Mouse (Mus musculus): Measurements from ENCODE around the gene Ptpn11. TPM values are rescaled to one million over a fixed set of nuclear protein-coding genes. Genes with fewer than 3 reads are reported as not detected.
A peak's percentile ranks its signal among the peaks of the same experiment; 100 is the strongest.

Ptpn11 gene
- polyA plus RNA-seq, 1 experiment: 6.9 TPM

DNA sequence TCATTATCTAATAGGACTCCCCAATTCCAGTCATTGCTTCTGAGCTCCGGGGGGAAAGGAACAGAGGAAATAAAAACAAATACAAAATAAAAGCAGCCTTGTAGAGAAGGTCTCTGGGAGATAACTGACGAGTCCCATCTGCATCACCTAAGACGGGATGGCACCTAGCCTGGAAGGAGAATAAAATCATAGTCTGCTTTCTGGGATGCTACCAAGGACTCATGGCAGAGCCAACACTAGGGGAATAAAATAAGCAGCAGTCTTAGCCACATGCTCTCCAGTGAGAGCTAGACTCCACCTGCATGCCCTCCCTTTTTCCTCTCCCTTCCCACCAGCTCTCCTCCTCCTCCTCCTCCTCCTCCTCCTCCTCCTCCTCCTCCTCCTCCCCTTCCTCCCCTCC lies 74.3 kb downstream of the Ptpn11 start:
- TF ChIP-seq POLR2A (IDR thresholded peaks at IDR 0.05; ENCODE audit: control insufficient read depth, low read depth, low read length): no peak
- TF ChIP-seq CTCF (IDR thresholded peaks at IDR 0.05; ENCODE audit: control insufficient read depth, insufficient read depth, insufficient replicate concordance, low read depth, low read length): no peak
- Histone ChIP-seq H3K27ac (ENCODE audit: control insufficient read depth, insufficient read depth, low read depth, low read length) (no peak overlapping the region), H3K4me1 (ENCODE audit: control insufficient read depth, insufficient read depth, low read length) (peaks cover 8% of the 10 kb centered on the region), H3K4me3 (ENCODE audit: control insufficient read depth, low read depth, low read length) (no peak overlapping the region), H3K36me3 (ENCODE audit: control insufficient read depth, insufficient read depth, low read length) (no peaks in the 10 kb centered on the region), H3K27me3 (ENCODE audit: control insufficient read depth, insufficient read depth, low read length) (no peaks in the 10 kb centered on the region)

DNA sequence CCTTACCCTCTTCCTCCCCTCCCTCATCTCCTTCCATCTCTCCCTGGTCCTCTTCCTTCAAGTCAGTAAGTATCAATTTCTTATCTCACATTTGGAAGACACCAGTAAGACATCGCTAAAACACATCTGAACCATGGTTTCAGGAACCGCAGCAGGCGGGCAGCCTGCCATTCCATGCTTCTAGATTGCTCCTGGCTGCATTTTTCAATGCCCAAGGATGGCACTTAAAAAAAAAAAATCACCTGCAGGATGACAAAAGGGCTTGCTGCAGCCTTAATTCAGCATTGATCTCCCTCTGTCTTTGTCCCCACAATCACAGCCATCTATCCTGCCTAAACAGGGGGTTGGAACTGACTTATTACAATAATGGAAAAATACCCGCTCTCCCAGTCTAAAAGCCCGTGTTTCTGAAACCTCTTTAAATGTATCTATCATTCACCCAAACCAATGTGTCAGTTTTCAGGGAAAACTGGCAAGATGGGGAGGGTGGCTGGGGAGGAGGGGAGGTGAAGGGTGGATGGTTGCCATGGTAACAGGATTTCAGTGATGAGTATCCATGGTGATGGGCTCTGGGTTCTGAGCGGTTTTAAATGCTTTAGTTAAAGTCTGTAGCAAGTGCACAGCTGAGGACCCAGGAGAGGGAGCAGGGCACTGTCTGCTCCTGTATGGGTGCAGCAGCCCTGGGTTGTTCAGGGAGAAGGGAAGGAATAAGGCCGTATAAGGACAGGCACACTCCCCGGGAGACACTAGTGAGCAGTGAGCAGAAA lies 75.6 kb downstream of the Ptpn11 start:
- H3K27ac ChIP-seq (ENCODE audit: control insufficient read depth, insufficient read depth, low read depth, low read length): no peak overlapping the region

GRCm38 (mm10) chr5:121114151-121114550 lies 77.0 kb downstream of the Ptpn11 start:
- Histone ChIP-seq H3K27ac (ENCODE audit: control insufficient read depth, insufficient read depth, low read depth, low read length) (no peak overlapping the region), H3K4me1 (ENCODE audit: control insufficient read depth, insufficient read depth, low read length) (peaks cover 11% of the 10 kb centered on the region), H3K4me3 (ENCODE audit: control insufficient read depth, low read depth, low read length) (no peak overlapping the region), H3K27me3 (ENCODE audit: control insufficient read depth, insufficient read depth, low read length) (no peaks in the 10 kb centered on the region), H3K36me3 (ENCODE audit: control insufficient read depth, insufficient read depth, low read length) (no peaks in the 10 kb centered on the region)
- no peak for TF ChIP-seq POLR2A (IDR thresholded peaks at IDR 0.05; ENCODE audit: control insufficient read depth, low read depth, low read length)
- no peak for TF ChIP-seq CTCF (IDR thresholded peaks at IDR 0.05; ENCODE audit: control insufficient read depth, insufficient read depth, insufficient replicate concordance, low read depth, low read length)

More for the DNA sequence above, 75.6 kb downstream of the Ptpn11 start:
- Histone ChIP-seq H3K27me3 (ENCODE audit: control insufficient read depth, insufficient read depth, low read length) (no peaks in the 10 kb centered on the region), H3K4me3 (ENCODE audit: control insufficient read depth, low read depth, low read length) (no peak overlapping the region), H3K36me3 (ENCODE audit: control insufficient read depth, insufficient read depth, low read length) (no peaks in the 10 kb centered on the region), H3K4me1 (ENCODE audit: control insufficient read depth, insufficient read depth, low read length) (peaks cover 11% of the 10 kb centered on the region)
- no peak for TF ChIP-seq CTCF (IDR thresholded peaks at IDR 0.05; ENCODE audit: control insufficient read depth, insufficient read depth, insufficient replicate concordance, low read depth, low read length)
- no peak for TF ChIP-seq POLR2A (IDR thresholded peaks at IDR 0.05; ENCODE audit: control insufficient read depth, low read depth, low read length)

DNA sequence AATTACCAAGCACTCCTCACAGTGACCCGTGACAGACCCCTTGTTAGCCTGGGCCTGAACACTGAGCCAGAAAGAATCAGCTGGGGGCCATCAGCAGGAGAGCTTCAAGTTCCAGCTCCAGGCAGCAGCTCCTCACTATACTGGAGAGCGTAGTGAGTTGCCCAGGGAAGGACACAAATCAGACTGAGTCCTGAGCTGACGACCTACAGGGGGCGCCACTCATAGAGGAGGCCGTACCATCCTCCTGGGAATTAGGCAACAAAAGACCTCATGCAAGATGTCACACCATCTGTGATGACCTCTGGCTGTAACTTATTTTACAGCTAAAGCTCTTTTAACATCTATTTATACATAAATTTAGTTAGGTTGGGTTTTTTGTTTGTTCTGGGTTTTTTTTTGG lies 78.8 kb downstream of the Ptpn11 start:
- H3K36me3 ChIP-seq (ENCODE audit: control insufficient read depth, insufficient read depth, low read length): no peaks in the 10 kb centered on the region
- H3K4me3 ChIP-seq (ENCODE audit: control insufficient read depth, low read depth, low read length): no peak overlapping the region
- H3K4me1 ChIP-seq (ENCODE audit: control insufficient read depth, insufficient read depth, low read length): peaks cover 11% of the 10 kb centered on the region
- no peak overlapping the region for H3K27ac ChIP-seq (ENCODE audit: control insufficient read depth, insufficient read depth, low read depth, low read length)
- H3K27me3 ChIP-seq (ENCODE audit: control insufficient read depth, insufficient read depth, low read length): no peaks in the 10 kb centered on the region
- TF ChIP-seq CTCF (IDR thresholded peaks at IDR 0.05; ENCODE audit: control insufficient read depth, insufficient read depth, insufficient replicate concordance, low read depth, low read length) (peak; percentile 37; the same call in 1 of the 2 replicates), POLR2A (IDR thresholded peaks at IDR 0.05; ENCODE audit: control insufficient read depth, low read depth, low read length) (no peak)

GRCm38 (mm10) chr5:121111106-121111915 lies 79.9 kb downstream of the Ptpn11 start:
- no peaks in the 10 kb centered on the region for H3K27me3 ChIP-seq (ENCODE audit: control insufficient read depth, insufficient read depth, low read length)
- H3K4me3 ChIP-seq (ENCODE audit: control insufficient read depth, low read depth, low read length): peak overlapping the region; percentile 18; the same call in 1 of the 2 replicates
- TF ChIP-seq CTCF (IDR thresholded peaks at IDR 0.05; ENCODE audit: control insufficient read depth, insufficient read depth, insufficient replicate concordance, low read depth, low read length): no peak
- no peak for TF ChIP-seq POLR2A (IDR thresholded peaks at IDR 0.05; ENCODE audit: control insufficient read depth, low read depth, low read length)
- no peaks in the 10 kb centered on the region for H3K36me3 ChIP-seq (ENCODE audit: control insufficient read depth, insufficient read depth, low read length)
- peaks cover 11% of the 10 kb centered on the region for H3K4me1 ChIP-seq (ENCODE audit: control insufficient read depth, insufficient read depth, low read length)
- no peak overlapping the region for H3K27ac ChIP-seq (ENCODE audit: control insufficient read depth, insufficient read depth, low read depth, low read length)

DNA sequence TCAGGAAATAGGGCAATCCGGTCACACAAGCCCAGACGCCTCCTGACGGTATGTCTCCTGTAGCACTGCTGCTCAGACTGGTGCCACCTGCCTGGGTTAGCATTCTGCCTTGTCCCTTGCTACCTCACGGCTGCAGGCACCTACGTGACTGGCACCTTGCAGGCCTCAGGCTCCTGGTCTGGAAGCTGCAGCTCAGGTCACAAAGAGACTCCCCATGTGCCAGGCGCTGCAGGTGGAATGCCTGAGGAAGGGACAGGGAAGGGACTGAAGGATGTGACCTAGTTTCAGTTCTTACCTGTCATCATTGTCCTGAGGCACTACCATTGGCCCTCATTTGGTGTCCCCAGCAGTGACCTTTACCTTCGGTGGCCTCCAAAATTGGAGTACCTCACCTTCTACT lies 82.0 kb downstream of the Ptpn11 start:
- Histone ChIP-seq H3K27ac (ENCODE audit: control insufficient read depth, insufficient read depth, low read depth, low read length) (no peak overlapping the region), H3K4me3 (ENCODE audit: control insufficient read depth, low read depth, low read length) (no peak overlapping the region), H3K36me3 (ENCODE audit: control insufficient read depth, insufficient read depth, low read length) (no peaks in the 10 kb centered on the region), H3K27me3 (ENCODE audit: control insufficient read depth, insufficient read depth, low read length) (no peaks in the 10 kb centered on the region), H3K4me1 (ENCODE audit: control insufficient read depth, insufficient read depth, low read length) (peaks cover 7% of the 10 kb centered on the region)
- TF ChIP-seq CTCF (IDR thresholded peaks at IDR 0.05; ENCODE audit: control insufficient read depth, insufficient read depth, insufficient replicate concordance, low read depth, low read length): no peak
- TF ChIP-seq POLR2A (IDR thresholded peaks at IDR 0.05; ENCODE audit: control insufficient read depth, low read depth, low read length): no peak

- Histone ChIP-seq H3K4me3 (ENCODE audit: control insufficient read depth, low read depth, low read length) (peak overlapping the region; percentile 29; the same call in 1 of the 2 replicates), H3K36me3 (ENCODE audit: control insufficient read depth, insufficient read depth, low read length) (no peaks in the 10 kb centered on the region), H3K4me1 (ENCODE audit: control insufficient read depth, insufficient read depth, low read length) (peaks cover 4% of the 10 kb centered on the region), H3K27me3 (ENCODE audit: control insufficient read depth, insufficient read depth, low read length) (no peaks in the 10 kb centered on the region), H3K27ac (ENCODE audit: control insufficient read depth, insufficient read depth, low read depth, low read length) (no peak overlapping the region)
- TF ChIP-seq POLR2A (IDR thresholded peaks at IDR 0.05; ENCODE audit: control insufficient read depth, low read depth, low read length): no peak
- no peak for TF ChIP-seq CTCF (IDR thresholded peaks at IDR 0.05; ENCODE audit: control insufficient read depth, insufficient read depth, insufficient replicate concordance, low read depth, low read length)
Measured at GRCm38 (mm10) chr5:121106913-121107312, 84.3 kb downstream of the Ptpn11 start.

Measured in testis, adult 2 months (tissue).